Mouse (Mus musculus): ENCODE data around the gene Lin54. TPM values are rescaled to one million over a fixed set of nuclear protein-coding genes. Genes with fewer than 3 reads are reported as not detected.

Lin54 gene
- total and polyA plus RNA-seq, 3 experiments, result 11.8 to 14.1 (median 12.9) TPM

DNA sequence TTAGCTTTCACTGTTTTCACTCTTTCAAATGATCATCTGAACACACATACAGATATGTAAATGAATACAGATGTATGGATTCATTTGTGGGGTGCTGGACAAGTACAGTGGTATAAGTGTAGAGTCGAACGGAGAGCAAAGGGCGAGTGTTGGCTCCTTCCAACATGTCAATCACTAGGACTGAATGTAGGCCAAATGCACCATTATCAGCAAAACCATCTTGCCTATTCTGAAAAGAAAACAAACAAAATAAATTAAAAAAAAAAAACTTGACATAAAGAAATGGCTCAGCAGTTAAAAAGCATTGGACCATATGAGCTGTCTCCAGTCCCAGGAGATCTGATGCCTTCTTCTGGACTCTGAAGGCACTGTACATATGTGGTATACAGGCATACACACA, 12.2 kb downstream of the Lin54 start:
- no peak for DNase-seq (ENCODE audit: extremely low read depth)
- Histone ChIP-seq H3K4me1 (ENCODE audit: control insufficient read depth in 1 of 2, insufficient read depth in 2 of 2) (peaks cover 14 to 83% of the 10 kb centered on the region in 2 experiments; a peak in 3 of 4 replicates), H3K79me2 (replicated peaks; ENCODE audit: control insufficient read depth, extremely low read depth, insufficient read depth, poor library complexity, severe bottlenecking) (peaks cover 34% of the 10 kb centered on the region), H3K27ac (ENCODE audit: insufficient read depth, low read depth) (no peak overlapping the region), H3K27me3 (replicated peaks) (no peaks in the 10 kb centered on the region), H3K36me3 (replicated peaks in 1 of 2; ENCODE audit: control insufficient read depth in 1 of 2, insufficient read depth in 1 of 2, low read length in 1 of 2) (peaks cover 18 to 37% of the 10 kb centered on the region in 2 experiments), H3K9ac (ENCODE audit: insufficient read depth, low read depth) (no peak overlapping the region), H3K9me3 (replicated peaks; ENCODE audit: low read length) (no peaks in the 10 kb centered on the region), H3K4me3 (replicated peaks in 1 of 3; ENCODE audit: low read depth in 2 of 3, low read length in 2 of 3, poor library complexity in 1 of 3) (no peak overlapping the region), H3K4me2 (ENCODE audit: insufficient read depth, low read depth, poor library complexity, severe bottlenecking) (no peak overlapping the region)
- in situ Hi-C loops (cut with MboI; ENCODE audit: low pct_ligation_motif_present, low pct_unique_long_range_greater_than_20kb, low sequenced_read_pairs), result no loop called here
- dilution Hi-C loops (cut with MboI; ENCODE audit: extremely low pct_ligation_motif_present, extremely low pct_unique_long_range_greater_than_20kb, low sequenced_read_pairs), result no loop called here
- TF ChIP-seq ZNF384 (IDR thresholded peaks at IDR 0.05; ENCODE audit: low read depth, low read length) (no peak), MXI1 (IDR thresholded peaks at IDR 0.05; ENCODE audit: low read depth, low read length) (no peak), TCF12 (IDR thresholded peaks at IDR 0.05; ENCODE audit: low read depth, low read length) (no peak), ZC3H11A (IDR thresholded peaks at IDR 0.05; ENCODE audit: low read depth, low read length) (no peak), MYC (IDR thresholded peaks at IDR 0.05; ENCODE audit: low read depth, low read length) (no peak), KAT2A (IDR thresholded peaks at IDR 0.05; ENCODE audit: insufficient replicate concordance, low read length) (no peak), CTCF (conservative IDR thresholded peaks at IDR 0.05 in 1 of 2, IDR thresholded peaks at IDR 0.05 in 1 of 2; ENCODE audit: low read depth in 2 of 2, low read length in 2 of 2) (no peak), PAX5 (IDR thresholded peaks at IDR 0.05; ENCODE audit: low read length) (no peak), ZKSCAN1 (IDR thresholded peaks at IDR 0.05; ENCODE audit: borderline replicate concordance, low read depth, low read length) (no peak), ZMIZ1 (IDR thresholded peaks at IDR 0.05; ENCODE audit: low read depth, low read length) (no peak), NRF1 (IDR thresholded peaks at IDR 0.05; ENCODE audit: low read depth, low read length) (no peak), MAX (IDR thresholded peaks at IDR 0.05; ENCODE audit: low read length) (no peak), JUND (conservative IDR thresholded peaks at IDR 0.05; ENCODE audit: low read depth, low read length) (no peak), USF1 (IDR thresholded peaks at IDR 0.05; ENCODE audit: low read depth, low read length) (no peak), TBP (conservative IDR thresholded peaks at IDR 0.05; ENCODE audit: low read depth, low read length) (no peak), POLR2AphosphoS2 (IDR thresholded peaks at IDR 0.05; ENCODE audit: low read depth, low read length) (no peak), RCOR1 (conservative IDR thresholded peaks at IDR 0.05; ENCODE audit: low read depth, low read length) (no peak), E2F4 (IDR thresholded peaks at IDR 0.05; ENCODE audit: insufficient replicate concordance, low read depth, low read length) (no peak)

DNA sequence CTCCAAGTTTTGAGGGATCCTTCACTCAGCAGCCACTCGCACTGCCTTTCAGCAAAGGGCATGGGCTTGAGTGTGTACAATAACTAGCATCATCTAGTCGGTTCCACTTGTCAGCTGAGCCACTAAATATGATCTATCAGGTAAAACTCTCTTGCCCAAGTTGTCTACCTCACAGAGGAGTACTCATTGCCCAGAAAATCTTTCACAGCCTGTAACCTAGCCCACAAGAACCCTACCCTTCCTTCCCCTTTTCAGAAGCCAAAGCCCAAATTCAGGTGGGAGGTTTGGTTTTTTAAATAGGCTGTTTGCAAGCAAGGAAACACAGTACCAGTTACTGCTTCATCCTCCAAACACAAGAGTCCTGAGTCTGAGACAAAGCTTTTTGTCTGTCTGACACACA, 13.3 kb downstream of the Lin54 start:
- H3K4me3 ChIP-seq (replicated peaks in 1 of 3; ENCODE audit: low read depth in 2 of 3, low read length in 2 of 3, poor library complexity in 1 of 3), result no peak overlapping the region
- H3K4me1 ChIP-seq (ENCODE audit: control insufficient read depth in 1 of 2, insufficient read depth in 2 of 2), result peaks cover 12 to 78% of the 10 kb centered on the region in 2 experiments; a peak in 3 of 4 replicates
- H3K4me2 ChIP-seq (ENCODE audit: insufficient read depth, low read depth, poor library complexity, severe bottlenecking), result no peak overlapping the region
- peaks cover 28% of the 10 kb centered on the region for H3K79me2 ChIP-seq (replicated peaks; ENCODE audit: control insufficient read depth, extremely low read depth, insufficient read depth, poor library complexity, severe bottlenecking)
- no peak overlapping the region for H3K9ac ChIP-seq (ENCODE audit: insufficient read depth, low read depth)
- no peak overlapping the region for H3K27ac ChIP-seq (ENCODE audit: insufficient read depth, low read depth)
- H3K36me3 ChIP-seq (replicated peaks in 1 of 2; ENCODE audit: control insufficient read depth in 1 of 2, insufficient read depth in 1 of 2, low read length in 1 of 2), result peaks cover 15 to 37% of the 10 kb centered on the region in 2 experiments
- dilution Hi-C loops (cut with MboI; ENCODE audit: extremely low pct_ligation_motif_present, extremely low pct_unique_long_range_greater_than_20kb, low sequenced_read_pairs), result no loop called here
- in situ Hi-C loops (cut with MboI; ENCODE audit: low pct_ligation_motif_present, low pct_unique_long_range_greater_than_20kb, low sequenced_read_pairs), result no loop called here
- no peaks in the 10 kb centered on the region for H3K9me3 ChIP-seq (replicated peaks; ENCODE audit: low read length)
- TF ChIP-seq POLR2A (IDR thresholded peaks at IDR 0.05; ENCODE audit: low read depth, low read length) (no peak), UBTF (IDR thresholded peaks at IDR 0.05; ENCODE audit: low read depth, low read length) (no peak), ZNF384 (IDR thresholded peaks at IDR 0.05; ENCODE audit: low read depth, low read length) (no peak), NRF1 (IDR thresholded peaks at IDR 0.05; ENCODE audit: low read depth, low read length) (no peak), USF2 (conservative IDR thresholded peaks at IDR 0.05; ENCODE audit: low read depth, low read length) (no peak), TBP (conservative IDR thresholded peaks at IDR 0.05; ENCODE audit: low read depth, low read length) (no peak), MYC (IDR thresholded peaks at IDR 0.05; ENCODE audit: low read depth, low read length) (no peak), POLR2AphosphoS2 (IDR thresholded peaks at IDR 0.05; ENCODE audit: low read depth, low read length) (no peak), ETS1 (conservative IDR thresholded peaks at IDR 0.05; ENCODE audit: low read depth, low read length) (no peak)
- DNase-seq (ENCODE audit: extremely low read depth), result no peak
- no peaks in the 10 kb centered on the region for H3K27me3 ChIP-seq (replicated peaks)

All from CH12.LX (cell line).